Mouse (Mus musculus): Measurements from ENCODE around the gene Tsnax.

Gene Tsnax

DNA sequence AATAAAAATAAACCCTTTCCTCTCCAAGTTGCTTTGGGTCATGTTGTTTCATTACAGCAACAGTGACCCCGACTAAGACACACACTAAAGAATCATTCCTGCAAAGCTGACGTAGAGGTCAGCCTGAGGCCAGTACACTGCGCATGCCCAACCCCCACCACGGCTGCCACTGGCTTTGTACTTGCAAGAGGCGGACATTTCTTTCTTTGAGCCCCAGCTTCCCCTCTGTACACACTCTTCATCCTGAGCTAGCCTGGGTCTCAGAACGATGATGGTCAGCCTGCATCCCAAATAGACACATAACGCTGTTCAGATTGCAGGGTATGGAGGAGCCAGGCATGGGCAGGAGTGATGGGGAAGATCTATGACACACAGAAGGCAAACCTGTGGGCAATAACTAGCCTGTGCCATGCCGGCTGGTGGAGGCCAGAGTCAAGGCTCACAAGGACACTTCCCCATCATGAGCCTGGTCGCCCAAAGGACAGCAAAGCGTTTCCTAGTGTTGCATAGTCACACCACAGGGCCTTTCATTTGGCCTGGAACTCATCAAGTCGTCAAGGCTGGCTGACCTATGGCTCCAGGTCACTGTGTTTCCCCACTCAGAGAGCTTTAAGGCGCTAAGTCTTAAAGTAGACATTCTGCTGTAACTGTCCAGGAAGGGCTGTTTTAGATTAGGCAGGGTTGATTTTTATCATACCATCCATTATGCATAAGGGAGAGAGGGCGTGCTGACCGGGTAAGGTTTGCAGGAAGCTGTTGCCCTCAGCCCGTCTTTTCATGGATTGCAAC, 28.0 kb downstream of the Tsnax start:
- in situ Hi-C loops (cut with MboI; ENCODE audit: unreplicated experiment in 2 of 2), result no loop called here

DNA sequence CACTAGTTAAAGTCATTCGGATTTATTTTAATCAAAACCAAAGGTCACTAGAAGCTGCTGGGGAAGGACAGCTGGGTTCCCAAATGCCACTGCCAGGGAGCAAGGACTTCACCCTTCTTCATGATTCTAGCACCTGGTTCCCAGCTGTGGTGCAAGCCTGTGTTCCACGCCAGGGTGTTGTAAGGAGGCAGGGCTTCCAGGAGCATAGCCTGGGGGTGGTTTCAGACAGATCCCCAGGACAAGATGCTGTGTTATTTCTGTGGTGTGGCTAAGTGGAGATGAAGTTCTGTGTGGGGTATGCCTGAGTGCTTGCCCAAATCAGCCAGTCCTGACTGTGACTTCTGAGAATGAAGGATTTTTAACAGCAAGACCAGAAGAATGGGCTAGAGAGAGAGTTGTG, 28.7 kb downstream of the Tsnax start:
- in situ Hi-C loops (cut with MboI; ENCODE audit: unreplicated experiment in 2 of 2), result no loop called here

DNA sequence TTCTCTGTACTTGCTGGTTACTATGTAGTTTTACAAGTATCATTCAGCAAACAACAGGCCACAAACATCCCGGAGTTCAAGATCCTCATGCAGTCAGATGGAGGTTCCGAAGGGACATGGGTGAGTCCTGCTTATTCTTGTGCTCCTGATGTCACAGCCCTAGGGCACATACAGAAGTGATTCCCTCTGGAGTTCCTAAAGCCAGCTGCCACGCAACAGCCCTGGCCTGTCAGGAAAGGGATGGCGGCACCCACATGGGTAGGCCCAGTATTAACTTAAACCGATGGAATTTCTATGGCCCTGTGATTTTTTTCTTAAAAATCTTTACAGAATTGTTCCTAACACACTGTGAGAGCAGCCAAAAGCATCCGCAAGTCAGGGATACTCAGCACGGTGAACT, 30.6 kb downstream of the Tsnax start:
- in situ Hi-C loops (cut with MboI; ENCODE audit: unreplicated experiment in 2 of 2), result no loop called here

DNA sequence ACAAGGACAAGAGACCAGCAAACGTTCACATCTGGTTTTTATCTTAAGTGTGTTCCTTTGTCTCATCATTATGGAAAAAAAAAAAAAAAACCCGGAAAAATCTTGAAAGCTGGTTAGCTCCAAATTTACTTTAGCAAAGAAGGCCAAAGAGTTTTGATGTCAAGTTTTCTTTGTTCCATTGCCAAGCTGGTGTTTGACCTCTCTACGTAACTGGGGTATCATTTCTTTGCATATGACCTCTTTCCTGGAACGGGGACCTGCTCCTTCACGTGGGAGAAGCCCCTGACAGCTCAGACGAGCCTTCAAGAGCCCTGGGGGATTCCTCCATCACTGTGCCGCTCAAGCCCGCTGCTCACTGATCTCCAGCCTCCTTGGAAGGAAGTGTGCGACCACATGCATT, 31.1 kb downstream of the Tsnax start:
- in situ Hi-C loops (cut with MboI; ENCODE audit: unreplicated experiment in 2 of 2), result no loop called here

DNA sequence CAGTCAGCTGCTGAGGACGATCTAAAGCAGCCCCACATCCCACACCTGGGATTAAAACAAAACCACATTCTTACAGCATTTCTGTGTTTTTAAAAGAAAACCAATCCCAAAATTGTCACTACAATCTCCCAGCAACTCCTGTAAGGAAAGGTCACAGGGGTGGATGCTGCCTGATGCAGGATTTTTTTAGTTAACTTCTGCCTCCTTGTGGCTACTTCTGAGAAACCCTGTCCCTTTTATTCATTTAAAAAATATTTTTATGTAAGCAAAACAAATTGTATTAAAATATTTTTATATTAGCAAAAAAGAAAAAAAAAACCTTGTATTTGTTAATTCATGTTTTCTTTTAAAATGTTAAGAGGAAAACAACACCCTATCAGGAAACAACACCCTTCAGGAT, 33.0 kb downstream of the Tsnax start:
- in situ Hi-C loops (cut with MboI; ENCODE audit: unreplicated experiment in 2 of 2), result no loop called here

DNA sequence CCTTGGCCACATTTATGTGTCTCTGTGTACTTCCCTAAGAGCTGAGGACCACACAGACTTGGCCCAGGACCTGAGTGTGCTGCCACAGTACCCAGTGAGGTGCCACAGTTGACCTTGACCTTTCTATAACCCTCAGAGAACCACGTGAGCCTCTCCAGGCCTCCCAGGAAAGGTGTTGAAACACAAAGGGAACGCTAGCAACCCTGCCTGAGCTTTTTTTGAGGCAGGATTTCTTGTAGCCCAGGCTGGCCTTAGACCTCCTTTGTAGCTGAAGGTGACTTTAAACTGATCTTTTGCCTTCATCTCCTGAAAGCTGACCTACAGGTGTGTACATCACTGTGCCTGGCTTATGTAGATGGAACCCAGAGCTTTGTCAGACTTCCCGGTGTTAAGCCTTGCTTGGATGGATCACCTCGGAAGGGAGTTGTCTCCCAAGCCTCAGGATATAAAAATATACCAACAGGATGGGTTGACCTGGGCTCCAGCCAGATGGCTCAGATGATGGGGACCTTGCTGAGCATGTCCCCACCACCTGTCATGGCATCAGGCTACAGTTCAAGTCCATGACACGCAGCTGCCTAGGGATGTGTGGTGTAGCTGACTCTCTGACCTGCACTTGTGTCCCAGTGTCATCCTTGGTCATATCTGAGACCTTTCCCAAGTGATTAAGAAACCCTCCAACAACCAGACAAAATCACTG, 36.4 kb downstream of the Tsnax start:
- in situ Hi-C loops (cut with MboI; ENCODE audit: unreplicated experiment in 2 of 2), result no loop called here

DNA sequence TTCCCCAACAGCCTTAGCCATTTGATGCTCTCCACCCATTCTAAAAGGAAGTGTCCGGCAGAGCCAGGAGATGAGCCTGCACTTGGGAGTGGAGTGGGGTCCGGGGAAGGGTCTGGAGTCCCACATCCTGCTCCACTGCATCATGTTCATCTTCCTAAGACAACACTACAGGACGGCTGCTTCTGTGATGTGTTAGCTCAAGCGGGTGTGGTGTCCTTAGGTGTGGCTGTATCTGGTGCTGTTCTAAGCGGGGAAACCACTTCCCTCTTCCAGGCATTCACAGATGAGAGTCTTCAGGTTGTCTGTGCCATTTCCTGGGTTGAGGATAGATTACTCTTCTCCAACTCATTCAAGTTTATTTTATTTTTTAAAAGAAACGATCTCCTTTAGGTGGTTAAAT, 37.0 kb downstream of the Tsnax start:
- in situ Hi-C loops (cut with MboI; ENCODE audit: unreplicated experiment in 2 of 2), result loop anchor here (25.0 kb wide), 3 partner anchors 662 to 1212 kb away; partner anchors contain the start of gene Ntpcr (in 1 of the 2)

DNA sequence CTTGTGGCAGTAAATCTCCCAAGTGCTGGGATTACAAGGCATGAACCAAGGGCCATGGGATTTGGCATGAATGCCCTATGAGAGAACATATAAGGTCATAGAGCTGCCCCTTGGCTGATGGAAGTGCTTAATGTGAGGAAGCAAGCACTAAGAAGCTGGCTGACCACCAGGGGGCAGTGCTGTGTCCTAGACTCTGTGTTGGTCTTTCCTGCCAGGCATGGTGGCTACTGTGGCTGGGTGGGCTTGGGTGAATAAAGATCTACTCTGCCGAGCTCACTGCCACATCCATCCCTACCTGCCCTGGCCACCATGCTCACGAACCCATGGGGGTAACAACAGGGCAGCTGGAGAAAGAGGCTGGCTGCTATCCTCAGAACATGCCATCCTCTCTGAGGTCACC, 39.2 kb downstream of the Tsnax start:
- in situ Hi-C loops (cut with MboI; ENCODE audit: unreplicated experiment in 2 of 2), result loop anchor here (25.0 kb wide), 3 partner anchors 660 to 1210 kb away; partner anchors contain the start of gene Ntpcr (in 1 of the 2)

DNA sequence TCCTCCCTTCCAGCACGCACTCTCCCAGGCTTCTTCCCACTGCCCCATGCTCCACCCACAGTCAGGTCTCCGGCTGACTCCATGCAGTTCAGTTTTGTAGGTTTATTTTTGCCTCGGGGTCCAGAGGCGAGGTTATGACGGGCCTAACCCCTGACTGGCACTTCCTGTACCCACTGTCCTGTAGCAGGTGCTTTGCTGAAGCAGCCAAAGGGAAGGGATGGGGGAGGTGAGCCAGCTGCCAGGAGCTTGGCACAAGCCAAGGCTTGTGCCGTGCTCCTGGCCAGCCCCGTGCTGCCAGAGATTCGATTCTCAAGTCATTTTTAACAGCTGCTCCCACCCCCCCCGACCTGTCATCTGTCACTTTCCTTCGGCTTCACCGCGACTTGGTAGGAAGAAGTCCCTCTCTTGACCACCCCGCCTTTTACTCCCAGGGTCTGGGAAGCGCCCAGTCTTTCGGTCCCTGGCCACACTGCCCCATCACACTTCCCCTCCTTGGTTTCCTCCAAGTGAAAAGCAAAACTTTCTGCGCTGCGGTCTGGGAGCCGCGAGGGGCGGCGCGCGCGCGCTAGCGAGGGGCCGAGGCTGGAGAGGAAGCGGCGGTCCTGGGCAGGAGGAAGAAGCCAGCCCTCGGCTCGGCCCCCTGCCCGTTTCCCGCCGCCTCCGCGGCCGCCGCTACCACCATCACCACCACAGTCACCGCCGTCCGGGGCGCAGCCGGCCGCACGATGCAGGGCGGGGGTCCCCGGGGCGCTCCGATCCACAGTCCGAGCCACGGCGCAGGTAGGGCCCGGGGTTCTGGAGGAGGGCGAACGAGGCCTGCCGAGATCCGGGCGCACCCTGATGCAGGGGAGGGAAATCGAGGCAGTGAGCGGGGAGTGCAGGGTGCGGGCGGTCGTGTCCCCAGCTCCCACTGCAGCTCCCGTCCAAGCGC, 41.0 kb downstream of the Tsnax start, which contains the start of gene Disc1:
Gene Disc1 (plus strand): TSS at position 691 of the 931 bp plus-strand sequence.
- in situ Hi-C loops (cut with MboI; ENCODE audit: unreplicated experiment in 2 of 2), result loop anchor here (25.0 kb wide), 3 partner anchors 659 to 1209 kb away; partner anchors contain the start of gene Ntpcr (in 1 of the 2)

DNA sequence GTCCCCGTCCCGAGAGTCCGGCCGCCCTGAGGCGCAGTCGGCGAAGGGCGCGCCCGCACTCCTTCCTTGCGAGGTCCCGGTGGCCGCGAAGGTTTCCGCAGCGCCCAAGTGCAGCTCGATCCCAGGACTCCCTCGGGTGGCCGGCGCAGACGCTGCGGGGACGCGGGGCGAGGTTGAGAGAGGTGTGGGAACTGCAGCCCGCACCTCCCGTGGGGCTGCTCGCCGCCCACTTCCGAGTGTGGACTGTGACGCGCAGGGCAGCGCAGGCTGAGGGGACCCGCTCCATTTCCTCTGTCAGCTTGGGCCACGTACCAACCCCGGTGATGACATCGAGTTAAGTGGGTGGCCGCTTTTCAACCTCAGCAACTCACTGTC, 41.6 kb downstream of the Tsnax start:
- in situ Hi-C loops (cut with MboI; ENCODE audit: unreplicated experiment in 2 of 2), result loop anchor here (25.0 kb wide), 3 partner anchors 658 to 1208 kb away; partner anchors contain the start of gene Ntpcr (in 1 of the 2)

DNA sequence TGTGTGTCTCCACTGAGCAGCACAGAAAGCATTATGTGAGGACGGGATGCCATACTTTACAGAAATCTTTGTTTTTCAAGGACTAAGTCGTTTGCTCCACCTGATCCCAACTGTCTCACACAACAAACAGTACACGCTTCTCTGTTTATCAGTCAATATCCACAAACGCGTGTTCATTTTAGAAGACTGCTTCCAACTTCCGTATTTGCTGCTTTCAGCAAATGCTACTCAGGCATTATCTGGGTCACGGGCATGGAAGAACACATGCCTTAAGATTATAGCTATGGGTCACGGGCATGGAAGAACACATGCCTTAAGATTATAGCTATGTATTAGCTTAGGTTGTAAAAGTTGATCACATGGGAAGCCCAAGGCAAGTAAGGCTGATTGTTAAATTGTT, 48.1 kb downstream of the Tsnax start:
- in situ Hi-C loops (cut with MboI; ENCODE audit: unreplicated experiment in 2 of 2), result loop anchor here (10.0 to 25.0 kb wide), 6 partner anchors 504 to 1201 kb away; partner anchors contain the start of genes Ntpcr (in 1 of the 2) and Sipa1l2 (in 1 of the 2)

DNA sequence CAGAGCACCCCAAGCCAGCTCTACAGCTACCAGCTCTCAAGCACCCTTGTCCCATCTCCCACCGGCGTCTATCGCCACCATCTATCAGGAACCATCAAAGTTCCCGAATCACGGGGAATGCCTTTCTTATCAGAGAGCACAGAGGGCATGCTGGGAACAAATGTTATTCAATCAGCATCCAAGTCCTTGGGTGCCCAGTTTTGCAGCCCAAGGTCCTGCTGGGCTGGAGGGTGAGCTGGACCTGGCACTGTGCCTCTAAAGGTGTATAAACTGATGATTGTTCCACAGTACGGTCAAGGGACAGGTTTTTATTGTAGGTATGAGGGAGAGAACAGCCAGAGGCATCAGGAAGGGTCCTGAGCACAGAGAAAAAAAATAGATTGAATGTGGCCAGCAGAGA, 52.8 kb downstream of the Tsnax start:
- in situ Hi-C loops (cut with MboI; ENCODE audit: unreplicated experiment in 2 of 2), result loop anchor here (5.0 to 25.0 kb wide), 7 partner anchors 102 to 1197 kb away; partner anchors contain the start of genes Ntpcr (in 1 of the 2) and Sipa1l2 (in 1 of the 2)

DNA sequence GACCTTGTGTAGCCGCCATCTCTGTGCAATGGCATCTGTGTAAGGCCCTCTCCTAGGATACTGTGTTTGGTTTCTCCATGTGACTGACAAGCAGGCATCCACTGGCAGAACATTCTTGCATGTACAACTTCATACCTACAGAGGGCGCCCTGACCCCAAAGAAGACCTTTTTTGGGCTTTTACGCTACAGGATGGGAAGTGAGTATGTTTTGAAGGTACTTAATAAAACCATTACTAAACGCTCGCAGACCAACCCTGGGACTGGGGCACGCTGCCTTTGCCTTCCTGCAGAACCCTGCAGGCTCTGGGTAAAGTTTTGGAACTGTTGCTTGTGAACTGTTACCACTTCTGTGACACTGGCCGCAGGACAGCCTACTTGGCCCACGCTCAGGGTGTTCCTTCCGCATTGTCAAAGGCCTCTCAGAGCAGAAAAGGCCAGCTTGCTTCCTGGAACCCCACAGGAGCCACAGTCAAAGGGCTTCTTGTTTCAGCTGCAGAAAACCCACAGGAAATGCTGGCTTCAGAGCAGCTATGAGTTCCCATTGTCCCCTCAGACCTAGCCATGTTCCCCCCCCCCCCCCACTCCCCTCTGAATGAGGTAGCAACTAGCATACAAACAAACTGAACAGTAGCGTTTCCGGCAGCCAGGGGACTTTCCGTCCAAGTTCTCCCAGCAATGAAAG, 54.3 kb downstream of the Tsnax start:
- in situ Hi-C loops (cut with MboI; ENCODE audit: unreplicated experiment in 2 of 2), result loop anchor here (5.0 to 25.0 kb wide), 7 partner anchors 100 to 1195 kb away; partner anchors contain the start of genes Ntpcr (in 1 of the 2) and Sipa1l2 (in 1 of the 2)

DNA sequence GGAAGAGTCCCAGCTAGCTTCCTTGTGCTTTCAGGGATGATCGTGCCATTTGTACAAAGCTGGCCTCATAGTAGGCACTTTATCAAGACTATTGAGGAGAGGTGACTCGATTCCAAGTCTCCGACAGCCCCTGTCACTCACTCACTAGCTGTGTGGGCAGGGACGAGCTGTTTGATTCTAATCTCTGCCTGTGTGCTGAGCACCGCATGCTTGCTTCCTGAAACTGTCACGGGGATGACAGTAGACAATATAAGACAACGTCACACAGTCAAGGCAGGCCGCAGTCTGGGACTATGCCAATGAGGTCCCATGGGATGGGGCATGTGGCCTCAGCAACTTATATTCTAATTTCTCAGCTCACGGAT, 54.8 kb downstream of the Tsnax start:
- in situ Hi-C loops (cut with MboI; ENCODE audit: unreplicated experiment in 2 of 2), result loop anchor here (5.0 to 25.0 kb wide), 7 partner anchors 100 to 1195 kb away; partner anchors contain the start of genes Ntpcr (in 1 of the 2) and Sipa1l2 (in 1 of the 2)

DNA sequence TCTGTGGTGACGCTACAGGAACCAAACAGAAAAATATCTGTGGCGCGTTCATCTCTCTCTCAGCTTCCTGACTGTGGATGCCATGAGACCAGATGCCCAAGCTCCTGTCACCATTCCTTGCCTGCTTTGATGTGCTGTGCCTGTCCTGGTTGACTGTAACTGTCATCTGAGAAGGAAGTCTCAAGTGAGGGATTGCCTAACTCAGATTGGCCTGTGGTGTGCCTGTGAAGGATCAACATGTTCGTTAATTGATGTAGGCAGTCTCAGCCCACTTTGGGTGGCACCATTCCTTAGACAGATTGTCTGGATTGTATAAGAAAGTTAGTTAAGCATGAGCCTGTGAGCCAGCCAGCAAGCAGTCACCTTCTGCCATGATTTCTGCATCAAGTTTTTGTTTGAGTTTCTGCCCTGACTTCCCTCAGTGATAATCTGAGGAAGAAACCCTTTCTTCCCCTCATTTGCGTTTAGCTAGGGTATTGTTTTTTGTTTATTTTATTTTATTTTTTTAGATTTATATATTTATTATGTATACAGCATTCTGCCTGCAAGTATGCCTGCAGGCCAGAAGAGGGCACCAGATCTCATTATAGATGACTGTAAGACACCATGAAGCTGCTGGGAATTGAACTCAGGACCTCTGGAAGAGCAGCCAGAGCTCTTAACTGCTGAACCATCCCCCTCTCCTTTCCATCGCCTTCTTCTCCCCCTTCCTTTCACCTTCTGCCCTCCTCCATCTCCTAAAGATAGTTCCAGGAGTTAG, 55.5 kb downstream of the Tsnax start:
- in situ Hi-C loops (cut with MboI; ENCODE audit: unreplicated experiment in 2 of 2), result loop anchor here (5.0 to 25.0 kb wide), 7 partner anchors 99 to 1194 kb away; partner anchors contain the start of genes Ntpcr (in 1 of the 2) and Sipa1l2 (in 1 of the 2)

DNA sequence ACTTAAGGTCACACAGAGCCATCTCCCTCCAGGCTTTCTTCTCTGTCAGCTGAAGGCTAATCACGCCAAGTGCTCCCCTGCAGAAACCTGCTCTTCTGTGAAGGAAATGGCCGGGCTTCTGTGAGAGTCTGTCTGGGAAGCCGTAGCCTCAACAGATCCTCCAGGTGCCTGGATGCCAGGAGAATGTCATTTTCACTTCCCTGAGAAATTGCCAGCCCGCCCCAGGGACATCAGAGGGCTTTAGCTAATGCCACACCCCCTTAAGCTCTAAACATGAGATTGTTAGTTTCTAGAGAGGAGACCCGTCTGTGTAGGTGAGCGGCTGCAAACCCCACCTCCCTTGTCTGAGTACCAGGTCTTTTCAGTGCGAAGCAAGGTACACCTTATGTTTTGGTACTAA, 56.5 kb downstream of the Tsnax start:
- in situ Hi-C loops (cut with MboI; ENCODE audit: unreplicated experiment in 2 of 2), result loop anchor here (5.0 to 25.0 kb wide), 7 partner anchors 98 to 1193 kb away; partner anchors contain the start of genes Ntpcr (in 1 of the 2) and Sipa1l2 (in 1 of the 2)

DNA sequence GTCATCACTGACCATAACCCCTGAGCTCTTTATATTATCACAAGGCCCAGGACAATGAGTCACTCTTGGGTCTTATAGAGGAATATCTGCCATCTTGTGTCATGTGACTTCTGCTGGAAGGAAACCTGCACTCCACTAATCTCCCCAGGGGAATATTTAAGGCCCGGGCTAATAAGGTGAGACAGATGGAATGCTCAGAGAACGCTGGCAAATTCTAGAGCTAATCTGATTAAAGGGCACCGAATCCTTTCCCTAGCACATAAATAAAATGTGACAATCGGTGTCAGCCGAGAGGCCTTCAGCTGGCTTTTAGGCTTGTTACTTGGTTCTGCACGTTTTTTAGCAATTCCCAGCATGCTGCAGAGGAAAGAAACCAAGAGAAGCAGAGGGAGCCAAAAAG, 56.9 kb downstream of the Tsnax start:
- in situ Hi-C loops (cut with MboI; ENCODE audit: unreplicated experiment in 2 of 2), result loop anchor here (5.0 to 25.0 kb wide), 9 partner anchors 43 to 1193 kb away; partner anchors contain the start of genes Ntpcr (in 1 of the 2) and Sipa1l2 (in 1 of the 2)

DNA sequence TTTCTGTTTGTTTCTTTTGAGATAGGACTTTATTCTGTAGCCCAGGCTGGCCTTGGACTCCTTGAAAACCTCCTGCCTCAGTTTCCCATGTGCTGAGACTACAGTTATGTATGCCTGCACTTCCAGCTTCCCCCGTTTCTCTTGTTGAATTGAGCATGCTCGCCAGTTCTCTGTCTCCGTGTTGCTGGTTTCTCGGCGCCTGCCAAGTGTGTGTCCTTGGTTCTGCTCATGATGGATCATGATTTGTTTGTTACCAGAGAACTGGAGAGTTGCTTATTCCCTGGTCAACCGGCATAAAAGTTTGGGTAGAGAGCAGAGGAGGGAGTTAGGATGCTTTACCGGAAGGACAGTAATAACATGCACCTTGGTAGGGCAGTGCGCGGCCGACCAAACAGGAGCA, 61.3 kb downstream of the Tsnax start:
- in situ Hi-C loops (cut with MboI; ENCODE audit: unreplicated experiment in 2 of 2), result loop anchor here (5.0 to 25.0 kb wide), 5 partner anchors 38 to 1188 kb away; partner anchors contain the start of gene Ntpcr (in 1 of the 2)

All from v-Abl transformed pro-B cells (cell line).